Mouse (Mus musculus) neural tube, embryonic 11.5 days (tissue): Measurements from ENCODE around the gene Sstr3. TPM values are rescaled to one million over a fixed set of nuclear protein-coding genes. Genes with fewer than 3 reads are reported as not detected.
A peak's percentile ranks its signal among the peaks of the same experiment; 100 is the strongest.

Experiments
- ATAC-seq: fragments of 200-750 bp; cut with Nextera tagmentation; 2 replicates; pipeline ENCODE4 v1.8.0; 2017; ENCODE audit warnings: moderate number of reproducible peaks, mild to moderate bottlenecking, moderate TSS enrichment, moderate library complexity; ENCODE audit not compliant: insufficient read depth, low FRiP score, low TSS enrichment
- DNase-seq: peaks from one replicate; pipeline ENCODE4 v3.0.0-alpha.2; 2015; ENCODE audit warnings: low spot score
- H3K27ac ChIP-seq: fragments of 300-500 bp; sonication (generic); 2 replicates; pipeline ENCODE4 v1.5.1; 2014; ENCODE audit warnings: low read depth, mild to moderate bottlenecking, low read length
- H3K27me3 ChIP-seq: fragments of 300-500 bp; sonication (generic); 2 replicates; pipeline ENCODE4 v1.6.1; 2014; ENCODE audit warnings: mild to moderate bottlenecking, low read length, mixed read lengths; ENCODE audit not compliant: control insufficient read depth, insufficient read depth
- H3K36me3 ChIP-seq: fragments of 300-500 bp; sonication (generic); 2 replicates; pipeline ENCODE4 v1.6.1; 2014; ENCODE audit warnings: mild to moderate bottlenecking, low read length, moderate library complexity, mixed read lengths; ENCODE audit not compliant: control insufficient read depth, insufficient read depth
- H3K4me1 ChIP-seq: fragments of 300-500 bp; sonication (generic); 2 replicates; pipeline ENCODE4 v1.6.1; 2014; ENCODE audit warnings: low read length, mixed read lengths; ENCODE audit not compliant: control insufficient read depth, insufficient read depth
- H3K4me2 ChIP-seq: fragments of 300-500 bp; sonication (generic); 2 replicates; pipeline ENCODE4 v1.6.1; 2014; ENCODE audit warnings: low read depth, mild to moderate bottlenecking, moderate library complexity
- H3K4me3 ChIP-seq: fragments of 300-500 bp; sonication (generic); 2 replicates; pipeline ENCODE4 v1.5.1; 2014; ENCODE audit warnings: low read depth, low read length
- H3K9ac ChIP-seq: fragments of 300-500 bp; sonication (generic); 2 replicates; pipeline ENCODE4 v1.6.1; 2014; ENCODE audit warnings: mild to moderate bottlenecking, low read length
- H3K9me3 ChIP-seq: fragments of 300-500 bp; sonication (generic); 2 replicates; pipeline ENCODE4 v1.6.1; 2016; ENCODE audit warnings: low read length; ENCODE audit not compliant: control insufficient read depth
- WGBS: fragments of 180-500 bp; shearing (Covaris S2); extraction: QIAGEN DNeasy Blood & Tissue Kit; methylation state at CpG from one replicate; pipeline ENCODE4 v1.1.7; 2014; 5-methylcytosine and 5-hydroxymethylcytosine counted together
- polyA plus RNA-seq: library from polyadenylated mRNA; unstranded; fragments of >200 nt; fragmentation: Nextera tagmentation; extraction: Ambion mirVana; gene quantifications from 2 replicates; pipeline ENCODE4 v1.2.1, GENCODE M21; 2014

Sstr3 gene
- polyA plus RNA-seq, 1 experiment from 2014 or later: 0.38 TPM

GRCm38 (mm10) chr15:78515759-78516158 lies 28.7 kb downstream of the Sstr3 start:
- Histone ChIP-seq H3K27ac (no peak overlapping the region), H3K36me3 (no peaks in the 10 kb centered on the region), H3K4me2 (no peak overlapping the region), H3K9ac (no peak overlapping the region), H3K9me3 (no peaks in the 10 kb centered on the region), H3K4me1 (no peaks in the 10 kb centered on the region), H3K4me3 (no peak overlapping the region), H3K27me3 (no peaks in the 10 kb centered on the region)
- whole genome bisulfite sequencing: 87% methylated on average over 6 of the region's 6 CpGs
- ATAC-seq: no peak
- DNase-seq: no peak

GRCm38 (mm10) chr15:78514393-78515146 lies 29.9 kb downstream of the Sstr3 start:
- Histone ChIP-seq H3K9me3 (no peaks in the 10 kb centered on the region), H3K4me1 (peaks cover 4% of the 10 kb centered on the region; the same call in 1 of the 2 replicates), H3K36me3 (no peaks in the 10 kb centered on the region), H3K4me2 (no peak overlapping the region), H3K27me3 (no peaks in the 10 kb centered on the region), H3K4me3 (no peak overlapping the region), H3K27ac (no peak overlapping the region), H3K9ac (0 out of 2 replicates have a peak overlapping the region, but pooled peaks have one; percentile 10)
- ATAC-seq (no peak), DNase-seq (peak; percentile 73)
- WGBS: 33% methylated on average over 7 of the region's 7 CpGs

GRCm38 (mm10) chr15:78513019-78513418 lies 31.5 kb downstream of the Sstr3 start:
- H3K4me3 ChIP-seq: no peak overlapping the region
- WGBS: 93% methylated on average over 14 of the region's 14 CpGs
- peaks cover 4% of the 10 kb centered on the region; the same call in 1 of the 2 replicates for H3K4me1 ChIP-seq
- H3K9ac ChIP-seq: no peak overlapping the region
- no peaks in the 10 kb centered on the region for H3K27me3 ChIP-seq
- no peaks in the 10 kb centered on the region for H3K9me3 ChIP-seq
- no peak overlapping the region for H3K27ac ChIP-seq
- H3K4me2 ChIP-seq: no peak overlapping the region
- DNase-seq (no peak), ATAC-seq (no peak)
- H3K36me3 ChIP-seq: no peaks in the 10 kb centered on the region

- WGBS: 80% methylated on average over 7 of the region's 7 CpGs
- DNase-seq (no peak), ATAC-seq (no peak)
- Histone ChIP-seq H3K4me1 (peaks cover 4% of the 10 kb centered on the region; the same call in 1 of the 2 replicates), H3K27ac (no peak overlapping the region), H3K4me2 (no peak overlapping the region), H3K4me3 (no peak overlapping the region), H3K9ac (no peak overlapping the region), H3K9me3 (no peaks in the 10 kb centered on the region), H3K27me3 (no peaks in the 10 kb centered on the region), H3K36me3 (no peaks in the 10 kb centered on the region)
These were observed 32.5 kb downstream of the Sstr3 start for GRCm38 (mm10) chr15:78511951-78512350.

- H3K4me2 ChIP-seq: no peak overlapping the region
- H3K9ac ChIP-seq: no peak overlapping the region
- H3K4me1 ChIP-seq: peaks cover 4% of the 10 kb centered on the region; the same call in 1 of the 2 replicates
- H3K9me3 ChIP-seq: no peaks in the 10 kb centered on the region
- no peaks in the 10 kb centered on the region for H3K36me3 ChIP-seq
- no peaks in the 10 kb centered on the region for H3K27me3 ChIP-seq
- WGBS: 90% methylated on average over 6 of the region's 6 CpGs
- no peak for ATAC-seq
- no peak for DNase-seq
- no peak overlapping the region for H3K4me3 ChIP-seq
- no peak overlapping the region for H3K27ac ChIP-seq
These were observed 33.7 kb downstream of the Sstr3 start for GRCm38 (mm10) chr15:78510736-78511135.

GRCm38 (mm10) chr15:78510121-78510576 lies 34.3 kb downstream of the Sstr3 start:
- WGBS: 57% methylated on average over 8 of the region's 8 CpGs
- peak overlapping the region; percentile 56; the same call in 1 of the 2 replicates for H3K27ac ChIP-seq
- H3K4me1 ChIP-seq: peaks cover 4% of the 10 kb centered on the region; the same call in 1 of the 2 replicates
- no peak for DNase-seq
- H3K9me3 ChIP-seq: no peaks in the 10 kb centered on the region
- no peak overlapping the region for H3K4me3 ChIP-seq
- H3K9ac ChIP-seq: peak overlapping the region; percentile 35
- H3K27me3 ChIP-seq: no peaks in the 10 kb centered on the region
- H3K4me2 ChIP-seq: peak overlapping the region; percentile 16
- no peak for ATAC-seq
- H3K36me3 ChIP-seq: no peaks in the 10 kb centered on the region

GRCm38 (mm10) chr15:78509297-78509899 lies 35.1 kb downstream of the Sstr3 start:
- Histone ChIP-seq H3K4me1 (peaks cover 4% of the 10 kb centered on the region; the same call in 1 of the 2 replicates), H3K9ac (peak overlapping the region; percentile 35), H3K9me3 (no peaks in the 10 kb centered on the region), H3K4me3 (no peak overlapping the region), H3K27me3 (no peaks in the 10 kb centered on the region), H3K4me2 (peak overlapping the region; percentile 16), H3K36me3 (no peaks in the 10 kb centered on the region), H3K27ac (peak overlapping the region; percentile 56; the same call in 1 of the 2 replicates)
- no peak for ATAC-seq
- DNase-seq: peak; percentile 57
- 41% methylated on average over 12 of the region's 12 CpGs for WGBS

- peaks cover 4% of the 10 kb centered on the region; the same call in 1 of the 2 replicates for H3K4me1 ChIP-seq
- no peaks in the 10 kb centered on the region for H3K27me3 ChIP-seq
- 84% methylated on average over 7 of the region's 7 CpGs for WGBS
- no peaks in the 10 kb centered on the region for H3K36me3 ChIP-seq
- no peak overlapping the region for H3K4me2 ChIP-seq
- H3K4me3 ChIP-seq: no peak overlapping the region
- no peaks in the 10 kb centered on the region for H3K9me3 ChIP-seq
- DNase-seq (no peak), ATAC-seq (no peak)
- no peak overlapping the region for H3K27ac ChIP-seq
- H3K9ac ChIP-seq: no peak overlapping the region
These were observed 36.0 kb downstream of the Sstr3 start for GRCm38 (mm10) chr15:78508443-78508842.
